Mouse (Mus musculus): Measurements from ENCODE around the gene Il6. TPM values are rescaled to one million over a fixed set of nuclear protein-coding genes. Genes with fewer than 3 reads are reported as not detected.
"Not testable (repeated sequence)": the region's sequence is repeated elsewhere in the genome, so short reads cannot be mapped to it uniquely, and the experiment has no call there.

The Il6 gene
- total RNA-seq (2021), result not detected

DNA sequence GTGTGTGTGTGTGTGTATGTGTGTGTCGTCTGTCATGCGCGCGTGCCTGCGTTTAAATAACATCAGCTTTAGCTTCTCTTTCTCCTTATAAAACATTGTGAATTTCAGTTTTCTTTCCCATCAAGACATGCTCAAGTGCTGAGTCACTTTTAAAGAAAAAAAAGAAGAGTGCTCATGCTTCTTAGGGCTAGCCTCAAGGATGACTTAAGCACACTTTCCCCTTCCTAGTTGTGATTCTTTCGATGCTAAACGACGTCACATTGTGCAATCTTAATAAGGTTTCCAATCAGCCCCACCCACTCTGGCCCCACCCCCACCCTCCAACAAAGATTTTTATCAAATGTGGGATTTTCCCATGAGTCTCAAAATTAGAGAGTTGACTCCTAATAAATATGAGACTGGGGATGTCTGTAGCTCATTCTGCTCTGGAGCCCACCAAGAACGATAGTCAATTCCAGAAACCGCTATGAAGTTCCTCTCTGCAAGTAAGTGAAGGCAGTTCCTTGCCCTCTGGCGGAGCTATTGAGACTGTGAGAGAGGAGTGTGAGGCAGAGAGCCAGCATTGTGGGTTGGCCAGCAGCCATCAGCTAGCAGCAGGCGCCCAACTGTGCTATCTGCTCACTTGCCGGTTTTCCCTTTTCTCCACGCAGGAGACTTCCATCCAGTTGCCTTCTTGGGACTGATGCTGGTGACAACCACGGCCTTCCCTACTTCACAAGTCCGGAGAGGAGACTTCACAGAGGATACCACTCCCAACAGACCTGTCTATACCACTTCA, at the start of gene Il6:
Il6 (plus strand) TSS at position 389 of the 778 bp plus-strand sequence.
- intact Hi-C loops (cut with DNase I), result loop anchor here (2.0 kb wide), 1 partner anchor 188 kb away; no protein-coding TSS in a partner anchor
- DNase-seq (ENCODE audit: low spot score in 2 of 2), result peak; percentile 82 to 95

DNA sequence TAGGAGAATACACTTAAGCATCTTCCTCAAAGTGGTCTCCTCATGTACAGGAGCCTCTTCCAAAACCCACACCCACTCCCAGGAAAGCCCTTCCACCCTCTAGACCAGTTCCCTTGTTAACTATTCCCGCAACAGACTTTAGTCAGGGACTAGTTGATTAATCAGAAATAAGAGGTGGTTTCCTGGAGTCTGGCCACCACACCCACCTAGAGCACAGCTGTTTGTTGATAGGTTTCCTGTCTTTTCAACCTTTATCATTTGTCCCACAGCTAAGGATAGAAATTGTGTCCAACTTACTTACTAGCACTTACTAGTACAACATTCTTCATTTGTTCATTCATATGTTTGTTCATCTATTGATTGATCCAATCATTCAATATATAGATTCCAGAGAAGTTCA, 49.4 kb upstream of the Il6 start:
- intact Hi-C loops (cut with DNase I), result no loop called here
- DNase-seq (ENCODE audit: low spot score in 2 of 2), result no peak

DNA sequence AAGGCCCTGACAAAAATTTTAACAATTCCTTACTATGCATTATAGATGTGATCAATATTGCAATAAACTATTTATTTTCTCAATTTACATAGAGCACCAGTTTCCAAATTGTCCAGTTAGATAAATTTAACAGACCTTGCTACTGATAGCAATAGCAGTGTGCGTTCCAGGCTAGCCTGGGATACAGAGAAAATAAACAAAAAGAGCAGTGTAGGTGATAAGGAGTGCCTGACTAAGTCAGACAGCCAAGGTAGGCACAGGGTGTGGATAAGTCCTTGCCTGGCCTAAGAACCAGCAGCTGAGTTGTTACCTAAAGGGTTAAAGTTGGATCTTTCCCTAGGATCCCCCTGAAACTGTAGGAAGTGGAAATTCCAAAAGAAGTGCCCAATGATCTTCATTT, 42.7 kb upstream of the Il6 start:
- intact Hi-C loops (cut with DNase I), result no loop called here
- no peak for DNase-seq (ENCODE audit: low spot score in 2 of 2)

GRCm38 (mm10) chr5:29972796-29973195, 40.1 kb upstream of the Il6 start:
- DNase-seq (ENCODE audit: low spot score in 2 of 2), result no peak
- intact Hi-C loops (cut with DNase I), result no loop called here

- intact Hi-C loops (cut with DNase I), result no loop called here
- DNase-seq (ENCODE audit: low spot score in 2 of 2), result no peak
Measured at GRCm38 (mm10) chr5:29973533-29973932, 39.4 kb upstream of the Il6 start.

GRCm38 (mm10) chr5:29974115-29974514, 38.8 kb upstream of the Il6 start:
- DNase-seq (ENCODE audit: low spot score in 2 of 2), result no peak
- intact Hi-C loops (cut with DNase I), result no loop called here

- no peak for DNase-seq (ENCODE audit: low spot score in 2 of 2)
- intact Hi-C loops (cut with DNase I), result no loop called here
Measured at GRCm38 (mm10) chr5:29993583-29993982, 19.3 kb upstream of the Il6 start.

DNA sequence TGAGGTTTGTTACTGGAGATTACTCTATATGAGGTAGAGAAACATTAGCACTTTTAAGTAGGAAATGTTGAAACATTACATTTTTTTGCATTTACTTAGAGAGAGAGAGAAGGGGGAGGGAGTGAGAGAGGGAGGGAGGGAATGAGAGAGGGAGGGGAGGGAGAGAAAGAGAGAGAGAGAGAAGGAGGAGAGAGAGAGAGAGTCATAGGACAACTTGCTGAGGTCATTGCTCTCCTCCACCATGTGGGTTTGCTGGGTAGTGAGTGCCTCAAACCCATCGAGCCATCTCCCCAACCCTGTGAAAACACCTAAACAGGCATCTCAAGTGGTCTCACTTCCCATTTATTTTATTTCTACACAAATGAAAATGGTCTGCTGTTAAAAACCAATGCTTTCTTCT, 18.6 kb upstream of the Il6 start:
- intact Hi-C loops (cut with DNase I), result no loop called here
- no peak for DNase-seq (ENCODE audit: low spot score in 2 of 2)

DNA sequence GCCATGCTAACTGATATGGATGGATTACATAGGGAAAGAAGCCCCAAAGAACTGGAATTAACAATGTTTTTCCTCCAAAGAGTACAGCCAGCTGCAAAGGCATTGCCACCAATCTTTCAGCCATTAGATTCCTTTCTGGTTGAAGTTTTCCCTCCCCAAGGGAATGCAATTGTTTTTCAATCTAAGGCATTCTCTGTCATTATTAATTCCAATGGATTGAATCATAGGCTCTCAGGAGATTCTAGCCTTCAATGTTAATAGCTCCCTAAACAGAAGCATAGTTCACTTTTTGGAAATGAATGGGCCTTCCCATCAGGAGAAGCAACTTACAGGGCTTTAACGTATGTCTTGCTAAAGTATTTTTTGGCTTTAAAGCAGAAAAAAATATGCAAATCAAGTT, 15.6 kb upstream of the Il6 start:
- no peak for DNase-seq (ENCODE audit: low spot score in 2 of 2)
- intact Hi-C loops (cut with DNase I), result no loop called here

DNA sequence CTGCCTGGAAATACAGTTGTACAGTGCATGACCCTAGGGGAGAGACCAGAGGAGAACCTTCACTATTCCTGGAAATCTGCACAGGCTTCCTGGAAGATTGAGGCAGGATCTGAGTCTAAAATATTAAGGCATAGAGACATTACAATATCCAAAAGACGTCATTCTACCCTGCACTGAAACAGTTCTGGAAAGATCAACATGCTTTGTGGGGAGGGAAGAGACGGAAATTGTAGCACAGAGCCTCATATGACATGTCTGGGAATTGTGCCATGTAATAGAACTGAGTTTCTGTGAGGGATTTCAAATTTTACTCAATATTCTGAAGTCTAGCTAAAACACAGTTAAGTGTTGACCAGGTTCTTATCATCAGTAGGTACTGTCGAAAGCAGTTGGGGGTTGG, 12.0 kb upstream of the Il6 start:
- intact Hi-C loops (cut with DNase I), result no loop called here
- DNase-seq (ENCODE audit: low spot score in 2 of 2), result no peak

- DNase-seq (ENCODE audit: low spot score in 2 of 2), result peak in 1 of 2 experiments; percentile 20
- intact Hi-C loops (cut with DNase I), result no loop called here
Measured at GRCm38 (mm10) chr5:30014580-30014979, 1.7 kb downstream of the Il6 start.

DNA sequence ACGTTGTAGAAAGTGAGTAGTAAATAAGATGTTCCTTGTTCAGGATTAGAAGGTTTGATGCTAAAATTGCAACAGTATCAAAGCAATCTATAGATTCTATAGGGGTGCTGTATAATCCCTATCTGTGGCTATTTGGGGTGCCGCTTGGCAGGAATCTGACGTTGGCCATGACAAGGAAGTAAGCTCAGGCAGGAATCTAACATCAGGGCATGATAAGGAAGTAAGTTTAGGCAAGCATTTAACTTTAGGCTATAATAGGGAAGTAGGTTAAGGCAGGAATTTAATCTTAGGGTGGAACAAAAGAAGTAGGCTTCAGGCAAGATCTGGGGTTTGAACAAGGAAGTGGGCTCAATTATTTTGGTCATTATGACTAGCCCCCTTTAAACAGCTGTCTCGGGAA, 22.9 kb downstream of the Il6 start:
- intact Hi-C loops (cut with DNase I), result not testable (repeated sequence)

GRCm38 (mm10) chr5:30037111-30037510, 24.2 kb downstream of the Il6 start:
- DNase-seq (ENCODE audit: low spot score in 2 of 2); intact Hi-C loops (cut with DNase I): not testable (repeated sequence)

More for the DNA sequence above, 22.9 kb downstream of the Il6 start:
- not testable (repeated sequence) for DNase-seq (ENCODE audit: low spot score in 2 of 2)

GRCm38 (mm10) chr5:30039324-30039723, 26.4 kb downstream of the Il6 start:
- intact Hi-C loops (cut with DNase I); DNase-seq (ENCODE audit: low spot score in 2 of 2): not testable (repeated sequence)

DNA sequence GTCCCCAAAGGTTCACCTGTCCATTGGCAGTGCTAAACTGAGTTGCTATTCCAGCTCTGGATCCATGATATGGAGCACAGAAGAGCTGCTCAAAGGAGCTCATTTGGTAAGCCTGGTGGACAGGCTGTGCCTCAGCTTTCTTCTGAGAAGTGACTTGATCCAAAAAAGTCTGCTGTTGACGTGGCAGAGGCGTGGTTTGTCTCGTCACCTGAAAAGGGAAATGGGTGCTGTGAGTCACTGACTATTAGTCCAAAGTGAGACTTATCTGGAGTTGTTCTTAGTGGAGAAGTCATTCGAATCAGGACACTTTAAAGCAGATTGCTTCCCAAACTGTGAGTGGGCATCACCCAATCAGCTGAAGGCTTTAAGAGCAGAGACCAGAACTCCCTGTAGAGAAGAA, 26.9 kb downstream of the Il6 start:
- intact Hi-C loops (cut with DNase I), result loop anchor here (5.0 kb wide), 1 partner anchor 1317 kb away; no protein-coding TSS in a partner anchor
- not testable (repeated sequence) for DNase-seq (ENCODE audit: low spot score in 2 of 2)

DNA sequence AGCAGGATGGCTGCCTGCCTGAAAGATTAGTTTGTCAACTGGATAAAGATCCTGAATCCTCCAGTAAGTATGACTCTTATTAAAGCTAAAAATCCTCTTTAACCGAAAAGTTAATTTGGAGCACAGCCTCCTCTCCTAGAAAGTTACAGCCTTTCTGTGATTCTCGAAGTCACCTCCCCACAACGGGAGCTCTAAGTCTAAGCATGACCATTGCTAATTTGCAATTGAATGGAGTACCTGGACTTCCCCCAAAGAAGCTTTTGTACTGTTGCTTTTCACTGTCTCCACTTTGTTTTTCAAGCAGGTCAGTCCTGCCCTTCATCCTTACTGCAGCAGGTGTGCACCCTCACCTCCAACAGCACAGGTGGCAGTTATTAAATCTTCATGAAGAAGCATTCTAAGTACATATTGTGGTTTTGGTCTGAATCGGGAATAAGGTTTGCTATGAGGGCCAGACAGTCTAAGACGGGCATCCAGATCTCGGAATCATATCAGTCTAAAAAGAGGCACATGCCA, 45.4 kb downstream of the Il6 start:
- intact Hi-C loops (cut with DNase I), result no loop called here

DNA sequence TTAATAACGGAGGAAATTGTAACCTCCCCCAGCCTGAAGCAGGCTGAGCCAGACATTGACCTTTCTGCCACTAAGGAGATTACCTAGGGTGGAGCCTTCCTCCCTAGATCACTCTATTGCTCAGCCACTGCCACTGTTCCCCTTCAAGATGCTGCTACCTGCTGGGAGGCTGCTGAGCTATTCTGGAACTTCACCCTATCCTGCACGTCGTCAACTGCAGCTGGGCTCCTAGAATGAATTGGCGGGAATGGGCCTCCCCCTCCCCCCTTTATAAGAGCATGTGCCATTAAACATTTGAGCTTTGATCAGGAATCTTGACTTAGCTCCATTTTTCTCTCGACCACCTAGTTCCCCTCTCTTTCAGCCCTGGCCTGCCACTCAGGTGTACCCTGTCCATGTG, 46.7 kb downstream of the Il6 start:
- intact Hi-C loops (cut with DNase I); DNase-seq (ENCODE audit: low spot score in 2 of 2): not testable (repeated sequence)

More for the DNA sequence above, 45.4 kb downstream of the Il6 start:
- no peak for DNase-seq (ENCODE audit: low spot score in 2 of 2)

DNA sequence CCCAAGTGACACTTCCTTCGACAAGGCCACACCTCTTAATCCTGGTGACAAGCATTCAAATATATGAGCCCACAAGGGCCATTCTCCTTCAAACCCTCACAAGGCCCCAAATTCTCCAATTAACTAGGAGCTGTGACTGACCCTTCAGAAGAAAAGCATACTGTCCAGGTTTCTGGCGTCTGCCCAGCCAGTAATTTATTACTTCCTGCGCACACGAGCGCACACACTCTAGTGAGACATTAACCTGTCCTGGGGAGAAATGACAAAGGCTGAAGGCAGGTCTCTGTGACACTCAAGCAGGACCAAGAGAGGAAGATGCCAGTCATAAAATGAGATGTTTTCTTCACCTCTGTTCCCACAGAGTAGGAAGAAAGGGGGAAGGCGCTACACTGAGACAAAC, 54.8 kb downstream of the Il6 start:
- DNase-seq (ENCODE audit: low spot score in 2 of 2), result no peak
- intact Hi-C loops (cut with DNase I), result no loop called here
